Mouse (Mus musculus) megakaryocyte-erythroid progenitor cell, adult 5-6 weeks (primary cell): ENCODE data around the gene 4921504E06Rik. TPM values are rescaled to one million over a fixed set of nuclear protein-coding genes. Genes with fewer than 3 reads are reported as not detected.

Source experiments
- ATAC-seq: replicated peaks from 2 replicates; pipeline ENCODE4 v1.8.0; 2016; ENCODE audit warnings: mild to moderate bottlenecking, inconsistent platforms; ENCODE audit not compliant: severe bottlenecking, poor library complexity, low FRiP score, low TSS enrichment
- total RNA-seq, 2 experiments: library from RNA; stranded (forward) in 1 of 2; stranded (reverse) in 1 of 2; fragments of 200-1000, 215-1000 nt in 1 of 2; fragments of >200 nt in 1 of 2; fragmentation: Nextera tagmentation in 1 of 2; gene quantifications; 2 replicates each; pipeline ENCODE4 v1.2.3; 2014 to 2017

The 4921504E06Rik gene
- total RNA-seq, 2 experiments from 2014 or later: not detected

- ATAC-seq: no peak
These were observed 41.3 kb downstream of the 4921504E06Rik start for GRCm38 (mm10) chr2:19512381-19512780.

GRCm38 (mm10) chr2:19511032-19511431, 42.7 kb downstream of the 4921504E06Rik start:
- no peak for ATAC-seq

- ATAC-seq: no peak
These were observed 48.0 kb downstream of the 4921504E06Rik start for GRCm38 (mm10) chr2:19505744-19506143.

GRCm38 (mm10) chr2:19490262-19490661, 63.5 kb downstream of the 4921504E06Rik start:
- ATAC-seq: no peak

- ATAC-seq: no peak
These were observed 91.8 kb downstream of the 4921504E06Rik start for GRCm38 (mm10) chr2:19461940-19462339.

DNA sequence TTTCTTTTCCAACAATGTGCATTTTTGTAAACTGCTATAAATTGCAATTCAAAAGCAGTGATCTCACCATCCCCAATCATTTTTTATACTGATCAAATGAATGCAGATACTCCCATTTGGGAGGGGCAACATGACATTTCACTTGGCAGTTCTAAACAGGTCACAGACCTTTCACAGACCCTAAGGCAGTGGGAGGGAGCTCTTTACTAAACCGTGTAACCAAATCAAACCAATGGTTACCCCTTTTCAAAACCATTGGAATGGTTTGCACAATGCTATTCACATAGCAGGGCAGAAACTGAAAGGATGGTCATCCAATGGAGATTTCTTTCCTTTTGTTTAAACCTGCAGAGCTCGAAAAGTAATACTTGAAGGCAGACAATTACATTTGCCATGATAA, 94.9 kb downstream of the 4921504E06Rik start:
- ATAC-seq: no peak

DNA sequence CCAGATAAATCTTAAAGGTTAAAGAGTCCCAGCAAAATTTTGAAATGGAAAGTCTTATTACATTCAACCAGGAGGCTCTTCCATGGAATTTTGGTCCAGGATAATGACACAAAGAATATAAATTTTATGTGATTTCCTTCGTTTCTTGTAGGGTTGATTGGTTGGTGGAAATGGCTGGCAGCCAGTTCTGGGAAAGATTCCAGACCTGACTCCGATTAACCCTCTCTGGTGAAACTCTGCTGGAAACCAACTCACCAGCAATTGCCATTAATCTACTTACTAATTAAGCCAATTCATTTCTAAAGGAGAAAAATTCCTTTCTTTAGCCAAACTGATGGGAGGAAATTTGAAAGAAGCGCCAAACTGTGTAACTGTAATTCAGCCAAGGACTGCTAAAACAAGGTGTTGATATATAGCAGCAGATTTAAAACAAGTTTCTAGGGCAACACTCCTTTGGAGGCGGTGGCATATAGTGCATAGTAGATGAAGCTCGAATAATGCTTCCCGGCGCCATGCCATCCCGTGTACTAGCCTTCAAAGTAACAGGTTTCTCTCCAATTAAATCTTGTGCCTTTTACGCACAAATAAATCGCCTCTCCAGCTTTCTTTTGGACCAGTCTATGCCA, 97.7 kb downstream of the 4921504E06Rik start:
- no peak for ATAC-seq

DNA sequence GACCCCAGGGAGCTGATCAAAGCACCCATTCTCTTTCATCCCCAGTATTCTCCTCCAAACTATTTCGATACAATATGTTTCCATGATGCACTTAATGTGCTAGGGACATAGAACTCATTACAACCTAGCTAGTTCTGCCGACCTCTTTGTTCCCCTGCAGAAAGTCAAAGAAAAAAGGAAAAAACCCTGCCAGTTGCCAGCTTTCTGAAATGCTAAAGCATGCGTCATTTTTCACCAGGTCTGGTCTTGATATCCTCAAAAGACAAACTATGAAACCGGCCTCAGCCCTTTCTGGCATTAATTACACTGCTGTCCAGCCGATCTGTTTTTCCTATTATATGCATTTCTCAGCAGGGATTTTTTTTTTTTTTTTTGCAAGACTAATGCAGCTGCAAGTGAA, 98.5 kb downstream of the 4921504E06Rik start:
- no peak for ATAC-seq

DNA sequence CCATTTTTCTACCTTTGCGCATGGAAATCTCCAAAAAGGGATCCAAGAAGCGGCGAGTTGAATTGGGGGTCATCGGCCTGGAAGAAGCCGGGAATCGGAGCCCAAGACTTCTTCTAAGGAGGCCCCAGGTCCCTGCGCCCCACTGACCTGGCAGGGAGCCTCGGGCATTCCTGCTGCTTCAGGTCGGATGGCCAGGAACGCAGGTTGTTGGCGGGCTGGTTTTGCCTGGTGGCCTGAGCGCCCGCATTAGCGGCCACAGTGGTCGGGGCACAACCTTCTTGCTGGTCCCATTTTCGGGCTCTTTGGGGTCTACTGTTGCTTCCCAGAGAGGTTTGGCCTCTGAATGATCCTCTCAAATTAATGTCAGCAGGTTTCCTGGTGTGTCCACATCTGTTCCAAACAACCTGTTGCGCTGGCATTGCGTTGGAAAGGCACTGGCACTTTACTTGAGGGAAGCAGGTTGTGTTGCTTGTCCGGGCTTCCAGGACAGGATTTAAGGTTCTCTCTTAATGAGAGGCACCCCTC, 101.1 kb downstream of the 4921504E06Rik start:
- ATAC-seq: no peak

DNA sequence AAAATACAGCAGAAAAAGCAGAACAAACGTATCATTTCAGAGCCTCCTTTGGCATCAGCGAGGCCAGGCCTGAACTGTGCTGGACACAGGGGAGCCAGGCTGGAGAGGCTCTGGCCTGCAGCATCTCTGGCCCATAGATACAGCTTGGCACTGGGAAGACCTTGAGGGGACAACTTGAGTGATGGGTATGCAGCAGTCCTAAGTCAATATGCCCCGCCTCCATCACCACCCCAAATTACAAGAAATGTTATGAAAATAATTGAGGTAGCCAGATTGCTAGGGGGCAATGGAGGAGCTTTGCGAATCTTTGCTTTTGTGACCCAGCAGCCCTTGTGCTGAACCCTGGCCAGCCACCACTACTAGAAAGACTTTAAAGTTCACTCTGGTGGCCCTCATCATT, 104.4 kb downstream of the 4921504E06Rik start:
- no peak for ATAC-seq

DNA sequence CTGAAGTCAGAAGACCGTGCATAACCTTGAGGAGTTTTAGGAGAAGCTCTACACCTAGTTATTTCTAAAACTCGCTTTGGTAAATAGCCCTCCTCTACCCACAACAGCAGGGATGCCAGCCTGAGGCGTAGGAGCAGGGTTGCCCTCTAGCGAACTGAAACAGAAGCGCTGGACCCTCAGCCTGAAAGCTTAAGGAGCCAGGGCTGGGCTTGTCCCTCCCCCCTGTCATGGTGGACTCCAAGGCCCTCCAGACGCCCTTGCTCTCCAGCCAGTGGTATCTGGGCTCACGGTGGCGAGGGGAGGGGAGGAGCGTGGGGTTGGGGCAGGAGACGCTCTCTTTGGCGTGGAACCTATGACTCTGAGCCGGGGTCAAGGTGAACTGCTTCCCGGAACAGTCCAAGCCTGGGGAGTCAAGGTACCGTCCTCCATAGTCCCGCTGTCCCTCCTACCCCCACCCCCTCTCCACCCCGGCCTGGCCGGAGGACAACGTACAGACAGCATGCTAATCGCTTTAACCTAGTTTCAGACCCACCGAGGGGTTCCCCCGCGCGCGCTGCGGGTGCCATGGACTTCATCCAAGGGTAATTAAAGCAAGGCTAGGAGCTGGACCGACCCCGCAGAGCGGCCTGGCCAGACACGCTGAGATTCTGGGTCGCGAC, 105.5 kb downstream of the 4921504E06Rik start:
- 0 out of 2 replicates have a peak, but pooled peaks have one; percentile 27 for ATAC-seq

GRCm38 (mm10) chr2:19446746-19447145, 107.0 kb downstream of the 4921504E06Rik start:
- ATAC-seq: no peak

GRCm38 (mm10) chr2:19445871-19446501, 107.7 kb downstream of the 4921504E06Rik start:
- ATAC-seq: no peak

- ATAC-seq: no peak
These were observed 108.5 kb downstream of the 4921504E06Rik start, which contains the start of gene Ptf1a for GRCm38 (mm10) chr2:19444931-19445831. Ptf1a (plus strand) TSS chr2:19445663.

DNA sequence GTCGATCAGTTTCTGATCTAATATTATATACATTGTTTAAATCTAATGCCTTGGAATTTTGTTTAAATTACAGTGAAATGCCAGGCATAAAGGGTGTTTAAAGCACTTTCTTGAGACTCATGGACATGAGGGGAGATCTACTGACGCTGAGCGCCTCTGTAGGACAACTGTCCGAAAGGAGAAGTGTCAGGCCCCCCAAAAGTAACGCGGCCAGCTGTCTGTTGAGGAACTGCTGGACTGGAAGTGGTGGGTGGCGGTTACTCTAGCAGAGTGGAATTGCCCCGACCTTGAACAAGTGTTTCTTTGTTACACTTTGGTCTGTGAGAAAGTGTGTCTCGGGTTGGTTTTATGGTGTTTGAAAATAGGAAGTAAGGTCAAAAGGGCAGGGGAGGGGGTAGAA, 109.4 kb downstream of the 4921504E06Rik start:
- ATAC-seq: no peak

GRCm38 (mm10) chr2:19431614-19432323, 121.9 kb downstream of the 4921504E06Rik start:
- ATAC-seq: no peak

DNA sequence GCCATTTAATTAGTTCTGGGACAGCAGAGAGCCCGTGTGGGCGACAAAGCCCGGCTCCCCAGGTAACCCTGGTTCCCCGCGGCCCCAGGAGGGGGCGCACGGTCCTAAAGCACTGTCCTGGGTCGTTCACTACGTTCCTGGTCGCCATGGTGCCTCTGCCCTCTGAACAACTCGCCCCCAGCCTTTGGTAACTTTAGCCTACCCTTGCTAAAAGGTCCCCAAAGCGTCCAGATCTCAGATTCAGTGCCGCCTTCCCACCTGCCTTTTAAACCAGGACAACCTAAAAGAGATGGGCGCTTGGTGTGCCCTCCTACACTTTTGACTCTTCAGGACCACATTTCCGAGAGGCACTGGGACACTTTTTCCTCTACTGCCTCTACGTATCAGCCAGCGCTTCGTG, 122.5 kb downstream of the 4921504E06Rik start:
- ATAC-seq: peak; percentile 51; the same call in 1 of the 2 replicates

- no peak for ATAC-seq
These were observed 123.0 kb downstream of the 4921504E06Rik start for GRCm38 (mm10) chr2:19430746-19431145.
